Mouse (Mus musculus) lung, embryonic 16.5 days (tissue): Measurements from ENCODE around the gene Cd300lg. TPM values are rescaled to one million over a fixed set of nuclear protein-coding genes. Genes with fewer than 3 reads are reported as not detected.

Experiments used
- ATAC-seq: fragments of 200-750 bp; cut with Nextera tagmentation; 2 replicates; pipeline ENCODE4 v1.8.0; 2017; ENCODE audit warnings: low read depth, mild to moderate bottlenecking, moderate library complexity
- H3K27ac ChIP-seq: fragments of 300-500 bp; sonication (generic); 2 replicates; pipeline ENCODE4 v1.5.1; 2014; ENCODE audit warnings: mild to moderate bottlenecking, control low read depth, low read length
- H3K27me3 ChIP-seq: fragments of 300-500 bp; sonication (generic); 2 replicates; pipeline ENCODE4 v1.6.1; 2014; ENCODE audit warnings: low read depth, low read length, mixed read lengths; ENCODE audit not compliant: control insufficient read depth, insufficient read depth
- H3K36me3 ChIP-seq: fragments of 300-500 bp; sonication (generic); 2 replicates; pipeline ENCODE4 v1.6.1; 2014; ENCODE audit warnings: low read length; ENCODE audit not compliant: control insufficient read depth, insufficient read depth
- H3K4me1 ChIP-seq: fragments of 300-500 bp; sonication (generic); replicated peaks from 2 replicates; pipeline ENCODE4 v1.6.1; 2014; ENCODE audit warnings: low read length, mixed read lengths; ENCODE audit not compliant: control insufficient read depth, insufficient read depth
- H3K4me2 ChIP-seq: fragments of 300-500 bp; sonication (generic); 2 replicates; pipeline ENCODE4 v1.6.1; 2014; ENCODE audit warnings: low read depth, low read length, control low read depth
- H3K4me3 ChIP-seq: fragments of 300-500 bp; sonication (generic); 2 replicates; pipeline ENCODE4 v1.5.1; 2014; ENCODE audit warnings: mild to moderate bottlenecking, low read length, control low read depth
- H3K9ac ChIP-seq: fragments of 300-500 bp; sonication (generic); 2 replicates; pipeline ENCODE4 v1.6.1; 2014; ENCODE audit warnings: low read length, control low read depth
- H3K9me3 ChIP-seq: fragments of 300-500 bp; sonication (generic); 2 replicates; pipeline ENCODE4 v1.6.1; 2016; ENCODE audit warnings: low read length; ENCODE audit not compliant: control insufficient read depth
- WGBS: fragments of 180-500 bp; shearing (Covaris S2); extraction: QIAGEN DNeasy Blood & Tissue Kit; methylation state at CpG from one replicate; pipeline ENCODE4 v1.1.7; 2014; 5-methylcytosine and 5-hydroxymethylcytosine counted together
- polyA plus RNA-seq: library from polyadenylated mRNA; unstranded; fragments of >200 nt; fragmentation: Nextera tagmentation; extraction: Ambion mirVana; gene quantifications from 2 replicates; pipeline ENCODE4 v1.2.1, GENCODE M21; 2015

The Cd300lg gene
- polyA plus RNA-seq, 1 experiment from 2014 or later: 0.74 TPM

GRCm38 (mm10) chr11:102040646-102041045 lies 663 bp upstream of the Cd300lg start:
- Histone ChIP-seq H3K4me3 (no peak overlapping the region), H3K4me2 (no peak overlapping the region), H3K4me1 (peaks cover 5% of the 10 kb centered on the region; the same call in 1 of the 2 replicates), H3K36me3 (no peaks in the 10 kb centered on the region), H3K9ac (no peak overlapping the region), H3K27ac (no peak overlapping the region), H3K27me3 (no peaks in the 10 kb centered on the region), H3K9me3 (no peaks in the 10 kb centered on the region)
- no peak for ATAC-seq
- WGBS: 74% methylated on average over 4 of the region's 4 CpGs

DNA sequence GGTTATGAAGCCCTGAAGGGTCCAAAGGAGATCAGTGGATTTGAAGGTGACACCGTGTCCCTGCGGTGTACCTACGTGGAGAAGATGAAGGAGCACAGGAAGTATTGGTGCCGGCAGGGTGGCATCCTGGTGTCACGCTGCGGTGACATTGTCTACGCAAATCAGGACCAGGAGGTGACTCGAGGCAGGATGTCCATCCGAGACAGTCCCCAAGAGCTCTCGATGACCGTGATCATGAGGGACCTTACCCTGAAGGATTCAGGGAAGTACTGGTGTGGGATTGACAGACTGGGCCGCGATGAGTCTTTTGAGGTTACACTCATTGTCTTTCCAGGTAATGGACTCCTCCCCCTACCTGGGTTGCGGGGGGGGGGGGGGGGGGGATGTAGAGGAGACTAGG lies 1.7 kb downstream of the Cd300lg start:
- 90% methylated on average over 13 of the region's 14 CpGs for WGBS
- H3K4me3 ChIP-seq: no peak overlapping the region
- H3K27me3 ChIP-seq: no peaks in the 10 kb centered on the region
- no peak overlapping the region for H3K9ac ChIP-seq
- H3K4me1 ChIP-seq: peaks cover 5% of the 10 kb centered on the region; the same call in 1 of the 2 replicates
- no peaks in the 10 kb centered on the region for H3K9me3 ChIP-seq
- H3K27ac ChIP-seq: no peak overlapping the region
- no peak for ATAC-seq
- H3K36me3 ChIP-seq: no peaks in the 10 kb centered on the region
- no peak overlapping the region for H3K4me2 ChIP-seq

DNA sequence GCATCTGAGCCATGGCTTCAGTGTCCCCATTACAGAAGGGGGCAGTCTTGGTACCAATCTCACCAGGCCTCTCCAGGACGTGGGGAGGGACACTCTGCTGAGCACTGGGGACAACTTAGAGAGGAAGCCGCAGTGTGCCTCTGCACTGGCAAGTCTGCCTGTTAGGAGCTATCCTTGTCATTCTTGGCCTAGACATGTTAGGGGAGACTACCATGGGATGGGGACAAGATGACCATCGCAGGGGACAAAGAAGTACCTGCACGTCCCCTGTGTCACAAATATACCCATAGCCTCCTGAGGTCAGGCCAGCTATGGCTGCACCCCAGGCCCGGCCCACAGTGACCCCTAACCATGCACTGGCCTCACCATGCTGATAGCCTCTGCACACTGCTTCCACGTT lies 2.1 kb downstream of the Cd300lg start:
- H3K4me2 ChIP-seq: no peak overlapping the region
- ATAC-seq: no peak
- H3K27ac ChIP-seq: no peak overlapping the region
- 87% methylated on average over 6 of the region's 6 CpGs for WGBS
- H3K4me1 ChIP-seq: peaks cover 5% of the 10 kb centered on the region; the same call in 1 of the 2 replicates
- no peaks in the 10 kb centered on the region for H3K9me3 ChIP-seq
- no peaks in the 10 kb centered on the region for H3K36me3 ChIP-seq
- no peak overlapping the region for H3K4me3 ChIP-seq
- no peaks in the 10 kb centered on the region for H3K27me3 ChIP-seq
- no peak overlapping the region for H3K9ac ChIP-seq

DNA sequence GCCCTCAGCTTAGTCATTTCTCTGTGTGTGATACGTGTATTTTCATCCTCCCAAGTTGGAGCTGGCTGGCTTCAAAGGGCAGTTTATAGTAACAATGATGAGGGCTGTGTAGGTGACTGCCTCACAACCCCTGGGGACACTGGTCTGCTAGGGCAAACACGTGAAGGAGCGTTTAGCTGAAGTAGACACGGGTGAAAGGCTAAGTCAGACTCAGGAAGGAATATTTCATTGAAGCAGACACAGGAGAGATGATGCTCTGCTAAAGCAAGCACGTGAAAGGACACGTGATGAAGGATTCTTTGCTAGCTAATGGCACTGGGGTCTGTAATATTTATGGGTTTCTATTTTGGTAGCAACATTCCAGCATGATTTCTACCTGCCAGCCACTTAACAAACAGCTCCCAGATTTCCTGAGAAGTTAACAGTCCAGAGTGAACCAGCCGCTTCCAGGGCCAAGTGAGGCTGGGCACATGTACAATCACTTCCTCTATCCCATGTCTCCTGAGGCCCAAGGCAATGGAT lies 3.4 kb downstream of the Cd300lg start:
- H3K27me3 ChIP-seq: no peaks in the 10 kb centered on the region
- H3K4me1 ChIP-seq: peaks cover 2% of the 10 kb centered on the region; the same call in 1 of the 2 replicates
- no peak overlapping the region for H3K4me2 ChIP-seq
- WGBS: 73% methylated on average over 7 of the region's 7 CpGs
- H3K4me3 ChIP-seq: no peak overlapping the region
- no peak for ATAC-seq
- H3K27ac ChIP-seq: no peak overlapping the region
- H3K9ac ChIP-seq: no peak overlapping the region
- no peaks in the 10 kb centered on the region for H3K9me3 ChIP-seq
- H3K36me3 ChIP-seq: no peaks in the 10 kb centered on the region

DNA sequence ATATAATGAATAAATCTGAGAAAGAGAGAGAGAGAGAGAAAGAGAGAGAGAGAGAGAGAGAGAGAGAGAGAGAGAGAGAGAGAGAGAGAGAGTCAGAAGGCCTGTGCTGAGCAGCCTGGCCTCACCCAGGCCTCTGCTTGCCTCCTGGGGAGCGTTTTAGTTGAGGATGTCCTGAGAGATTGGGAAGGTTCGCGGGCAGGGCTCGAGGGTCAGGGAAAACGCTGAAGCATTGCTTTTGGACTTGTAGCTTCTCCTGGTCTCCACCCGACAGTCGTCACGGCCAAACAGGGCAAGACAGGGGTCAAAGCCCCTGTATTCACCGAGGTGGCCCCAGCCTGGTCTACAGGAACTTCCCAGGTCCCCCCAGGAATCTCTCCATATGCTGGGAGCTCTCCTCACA lies 5.3 kb downstream of the Cd300lg start:
- ATAC-seq: no peak
- H3K9me3 ChIP-seq: no peaks in the 10 kb centered on the region
- no peaks in the 10 kb centered on the region for H3K27me3 ChIP-seq
- no peaks in the 10 kb centered on the region for H3K36me3 ChIP-seq
- H3K9ac ChIP-seq: no peak overlapping the region
- no peak overlapping the region for H3K4me3 ChIP-seq
- no peak overlapping the region for H3K27ac ChIP-seq
- no peak overlapping the region for H3K4me2 ChIP-seq
- no peaks in the 10 kb centered on the region for H3K4me1 ChIP-seq
- WGBS: 73% methylated on average over 9 of the region's 9 CpGs

GRCm38 (mm10) chr11:102049875-102050482 lies 8.7 kb downstream of the Cd300lg start:
- H3K9me3 ChIP-seq: no peaks in the 10 kb centered on the region
- 58% methylated on average over 14 of the region's 14 CpGs for WGBS
- H3K9ac ChIP-seq: no peak overlapping the region

GRCm38 (mm10) chr11:102051541-102051940 lies 10.2 kb downstream of the Cd300lg start:
- Histone ChIP-seq H3K9ac (no peak overlapping the region), H3K4me2 (no peak overlapping the region), H3K27ac (peak overlapping the region; percentile 41; the same call in 1 of the 2 replicates), H3K9me3 (no peaks in the 10 kb centered on the region), H3K36me3 (no peaks in the 10 kb centered on the region), H3K27me3 (no peaks in the 10 kb centered on the region), H3K4me3 (no peak overlapping the region), H3K4me1 (no peaks in the 10 kb centered on the region; the same call in none of the 2 replicates)
- ATAC-seq: peak; percentile 56; the same call in 1 of the 2 replicates
- 49% methylated on average over 4 of the region's 4 CpGs for WGBS

More at GRCm38 (mm10) chr11:102049875-102050482, 8.7 kb downstream of the Cd300lg start:
- Histone ChIP-seq H3K27me3 (no peaks in the 10 kb centered on the region), H3K4me3 (no peak overlapping the region), H3K4me1 (no peaks in the 10 kb centered on the region; the same call in none of the 2 replicates), H3K4me2 (no peak overlapping the region), H3K27ac (no peak overlapping the region), H3K36me3 (no peaks in the 10 kb centered on the region)
- ATAC-seq: no peak

DNA sequence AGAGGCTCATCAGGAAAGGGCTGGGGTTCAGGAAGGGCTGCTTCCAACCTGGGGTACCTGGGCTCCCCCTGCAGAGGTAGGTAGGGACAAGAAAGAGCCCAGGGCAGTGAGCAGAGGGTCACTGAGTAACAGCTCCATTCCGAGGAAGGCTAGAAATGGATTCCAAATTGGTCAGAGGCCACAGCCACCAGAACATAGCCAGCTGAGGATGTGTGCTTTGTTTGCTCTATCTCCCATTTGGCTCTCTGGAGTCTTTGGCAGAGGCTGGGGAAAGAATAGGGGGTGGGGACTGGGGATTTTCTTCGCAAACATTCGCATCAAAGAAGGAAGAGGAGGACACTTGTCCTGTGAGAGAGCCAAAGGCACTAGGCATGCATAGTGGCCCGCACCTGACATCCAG lies 10.6 kb downstream of the Cd300lg start:
- Histone ChIP-seq H3K9me3 (no peaks in the 10 kb centered on the region), H3K36me3 (no peaks in the 10 kb centered on the region), H3K27ac (peak overlapping the region; percentile 41; the same call in 1 of the 2 replicates), H3K9ac (no peak overlapping the region), H3K4me2 (no peak overlapping the region), H3K4me3 (no peak overlapping the region), H3K27me3 (no peaks in the 10 kb centered on the region), H3K4me1 (no peaks in the 10 kb centered on the region; the same call in none of the 2 replicates)
- 0 out of 2 replicates have a peak, but pooled peaks have one; percentile 7 for ATAC-seq
- WGBS: 34% methylated on average over 4 of the region's 4 CpGs

DNA sequence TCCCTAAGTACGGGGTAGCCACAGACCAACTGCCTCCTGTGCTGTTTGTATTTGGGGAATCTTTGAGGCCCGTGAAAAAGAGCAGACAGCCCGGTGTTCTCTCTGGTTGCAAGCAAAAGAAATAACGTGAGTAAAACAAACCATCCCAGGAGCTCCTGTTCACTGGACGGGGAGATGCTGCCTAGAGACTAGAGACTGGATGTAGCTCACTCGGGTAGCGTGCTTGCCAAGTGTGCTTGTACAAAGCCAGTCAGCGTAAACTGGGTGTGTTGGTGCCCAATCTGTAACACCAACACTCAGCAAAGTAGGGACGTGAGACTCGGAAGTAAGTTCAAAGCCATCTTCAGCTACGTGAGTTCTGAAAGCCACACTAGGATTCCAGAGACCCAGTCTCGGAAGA lies 11.4 kb downstream of the Cd300lg start:
- no peak for ATAC-seq
- no peak overlapping the region for H3K4me3 ChIP-seq
- no peak overlapping the region for H3K9ac ChIP-seq
- H3K27ac ChIP-seq: no peak overlapping the region
- WGBS: 77% methylated on average over 12 of the region's 12 CpGs
- no peaks in the 10 kb centered on the region for H3K27me3 ChIP-seq
- no peak overlapping the region for H3K4me2 ChIP-seq
- no peaks in the 10 kb centered on the region for H3K9me3 ChIP-seq
- no peaks in the 10 kb centered on the region for H3K36me3 ChIP-seq
- H3K4me1 ChIP-seq: no peaks in the 10 kb centered on the region; the same call in none of the 2 replicates
